Mouse (Mus musculus): Measurements from ENCODE around the gene Fam126a.

The Fam126a gene

GRCm38 (mm10) chr5:24030579-24030969 is at the start of gene Fam126a:
Gene Fam126a, minus strand, starts transcription at chr5:24030690.
- ChIA-PET CTCF (interaction anchor here in 3 of 4 experiments (0.6 to 1.1 kb wide), 3 partner anchors 45 to 404 kb away, joined by 3 read pairs; no protein-coding TSS in a partner anchor), POLR2A (interaction anchor here in 3 of 4 experiments (0.6 to 1.4 kb wide), 7 partner anchors 10 to 289 kb away, joined by 3 to 6 read pairs (median 4); no protein-coding TSS in a partner anchor)

DNA sequence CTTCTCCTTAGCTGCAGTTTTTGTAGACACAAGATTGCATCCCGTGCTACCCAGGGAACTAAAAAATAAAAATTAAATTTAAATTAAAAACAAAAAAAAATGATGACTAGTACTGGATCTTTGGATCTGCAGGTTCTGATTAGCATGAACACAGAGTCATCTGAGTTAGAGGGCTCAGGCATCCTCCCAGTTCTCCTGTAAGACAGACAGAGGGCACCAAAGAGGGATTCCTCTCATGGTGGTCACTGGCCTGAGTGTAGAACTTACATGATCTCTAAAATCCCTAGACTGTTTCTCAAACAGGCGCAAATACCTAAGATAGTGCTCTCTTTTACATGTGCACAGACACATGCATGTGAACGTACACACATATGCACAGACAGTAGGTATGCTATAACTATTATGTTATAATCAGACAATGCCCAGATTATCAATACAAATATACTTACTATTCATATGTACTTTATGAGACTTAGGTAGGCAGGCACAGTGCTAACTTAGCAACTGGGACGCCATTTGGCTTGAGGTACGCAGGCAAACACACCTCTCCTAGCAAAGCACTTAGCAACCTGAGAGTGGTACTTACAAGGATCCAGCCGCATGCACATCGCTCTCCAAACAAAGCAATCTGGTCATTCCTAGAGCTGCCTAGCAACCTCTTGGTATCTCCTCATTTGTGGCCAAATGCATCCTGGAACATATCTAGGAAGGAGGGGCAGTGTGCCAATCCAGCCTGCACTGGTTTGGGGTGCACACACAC is 48.1 kb upstream of the Fam126a start:
- ChIA-PET POLR2A (interaction anchor here in 1 of 4 experiments (1.1 kb wide), 1 partner anchor 217 kb away, joined by 3 read pairs; no protein-coding TSS in a partner anchor), CTCF (interaction anchor here in 3 of 4 experiments (0.7 to 1.9 kb wide), 3 partner anchors 26 to 188 kb away, joined by 3 to 4 read pairs (median 3); no protein-coding TSS in a partner anchor)

GRCm38 (mm10) chr5:24077739-24078306 is 47.3 kb upstream of the Fam126a start:
- ChIA-PET CTCF (interaction anchor here (0.6 to 1.9 kb wide), 17 partner anchors 12 to 405 kb away, joined by 3 to 16 read pairs (median 3); no protein-coding TSS in a partner anchor), POLR2A (interaction anchor here (0.6 to 1.3 kb wide), 12 partner anchors 10 to 1576 kb away, joined by 3 to 8 read pairs (median 4); partner anchors contain the start of gene Klhl7 (in 3 of the 4))

GRCm38 (mm10) chr5:24076986-24077718 is 46.7 kb upstream of the Fam126a start:
- ChIA-PET CTCF (interaction anchor here (0.6 to 1.9 kb wide), 16 partner anchors 11 to 405 kb away, joined by 3 to 16 read pairs (median 4); no protein-coding TSS in a partner anchor), POLR2A (interaction anchor here (0.6 to 1.3 kb wide), 12 partner anchors 9 to 1576 kb away, joined by 3 to 8 read pairs (median 4); partner anchors contain the start of gene Klhl7 (in 3 of the 4))

GRCm38 (mm10) chr5:24072031-24072430 is 41.5 kb upstream of the Fam126a start:
- CTCF ChIA-PET = interaction anchor here in 1 of 4 experiments (0.7 kb wide), 1 partner anchor 22 kb away, joined by 3 read pairs; no protein-coding TSS in a partner anchor
- POLR2A ChIA-PET = no interaction called here

- ChIA-PET CTCF (interaction anchor here in 1 of 4 experiments (0.6 kb wide), 1 partner anchor 11 kb away, joined by 4 read pairs; no protein-coding TSS in a partner anchor), POLR2A (no interaction called here)
These were observed 38.5 kb upstream of the Fam126a start for GRCm38 (mm10) chr5:24068955-24069354.

- CTCF ChIA-PET = interaction anchor here in 1 of 4 experiments (0.6 kb wide), 1 partner anchor 203 kb away, joined by 3 read pairs; no protein-coding TSS in a partner anchor
- POLR2A ChIA-PET = no interaction called here
These were observed 33.1 kb upstream of the Fam126a start for GRCm38 (mm10) chr5:24063545-24063944.

DNA sequence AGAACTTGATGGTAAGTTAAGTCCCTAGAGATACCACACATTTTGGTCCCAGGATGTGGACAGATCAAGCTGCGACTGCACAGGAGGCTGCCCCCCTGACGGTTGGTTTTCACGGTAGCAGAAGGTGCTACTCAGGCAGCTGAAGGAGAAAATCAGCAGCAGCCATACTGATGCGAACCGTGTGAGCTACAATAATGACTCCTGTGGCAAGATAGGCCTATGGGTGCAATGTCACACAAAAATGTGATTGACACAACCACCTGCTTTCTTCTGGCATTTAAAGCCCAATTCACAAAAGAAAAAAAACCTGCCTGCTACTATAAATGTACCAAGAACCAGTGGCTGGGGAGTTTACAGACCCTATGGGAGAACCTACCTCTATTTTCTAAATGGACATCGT is 32.5 kb upstream of the Fam126a start:
- ChIA-PET POLR2A (no interaction called here), CTCF (interaction anchor here in 1 of 4 experiments (0.6 kb wide), 1 partner anchor 204 kb away, joined by 3 read pairs; no protein-coding TSS in a partner anchor)

DNA sequence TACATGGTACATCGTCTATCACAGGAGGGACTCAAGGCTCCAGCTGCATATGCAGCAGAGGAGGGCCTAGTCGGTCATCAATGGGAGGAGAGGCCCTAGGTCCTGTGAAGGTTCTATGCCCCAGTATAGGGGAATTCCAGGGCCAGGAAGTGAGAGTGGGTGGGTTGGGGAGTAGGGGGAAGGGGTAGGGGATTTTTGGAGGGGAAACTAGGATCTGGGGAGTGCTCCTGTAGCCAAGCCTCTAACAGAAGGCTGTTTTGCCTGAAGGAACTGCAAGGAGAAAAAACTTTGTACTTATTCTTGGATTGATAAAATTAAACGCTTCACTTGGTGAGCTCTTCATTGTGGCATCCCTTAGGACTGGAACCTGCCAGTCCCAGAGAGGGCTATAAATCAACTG is 30.5 kb upstream of the Fam126a start:
- ChIA-PET CTCF (interaction anchor here in 1 of 4 experiments (1.1 kb wide), 1 partner anchor 204 kb away, joined by 3 read pairs; no protein-coding TSS in a partner anchor), POLR2A (interaction anchor here in 1 of 4 experiments (0.5 to 0.6 kb wide), 2 partner anchors 356 to 464 kb away, joined by 3 read pairs; no protein-coding TSS in a partner anchor)

DNA sequence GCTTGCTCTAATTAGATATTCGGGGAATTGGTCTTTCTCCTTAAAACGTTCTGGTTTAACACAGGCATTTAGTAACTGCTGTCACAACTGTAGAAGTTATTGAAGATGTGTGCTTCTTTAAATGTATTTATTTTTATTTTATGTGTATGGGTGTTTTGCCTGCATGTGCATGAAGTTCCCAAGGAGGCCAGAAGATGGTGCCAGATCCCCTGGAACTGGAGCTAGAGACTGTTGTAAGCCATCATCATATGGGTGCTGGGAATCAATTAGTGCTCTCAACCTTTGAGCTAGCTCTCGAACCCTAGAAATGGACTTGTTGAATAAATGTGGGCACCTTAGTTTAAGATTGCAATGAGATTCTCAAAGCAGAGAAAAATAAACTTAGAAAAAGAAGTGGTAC is 27.1 kb upstream of the Fam126a start:
- POLR2A ChIA-PET = interaction anchor here in 3 of 4 experiments (0.6 to 0.9 kb wide), 6 partner anchors 43 to 1040 kb away, joined by 3 to 5 read pairs (median 4); partner anchors contain the start of gene Klhl7 (in 1 of the 3)
- CTCF ChIA-PET = interaction anchor here (0.5 to 1.4 kb wide), 18 partner anchors 9 to 642 kb away, joined by 3 to 6 read pairs (median 4); no protein-coding TSS in a partner anchor

DNA sequence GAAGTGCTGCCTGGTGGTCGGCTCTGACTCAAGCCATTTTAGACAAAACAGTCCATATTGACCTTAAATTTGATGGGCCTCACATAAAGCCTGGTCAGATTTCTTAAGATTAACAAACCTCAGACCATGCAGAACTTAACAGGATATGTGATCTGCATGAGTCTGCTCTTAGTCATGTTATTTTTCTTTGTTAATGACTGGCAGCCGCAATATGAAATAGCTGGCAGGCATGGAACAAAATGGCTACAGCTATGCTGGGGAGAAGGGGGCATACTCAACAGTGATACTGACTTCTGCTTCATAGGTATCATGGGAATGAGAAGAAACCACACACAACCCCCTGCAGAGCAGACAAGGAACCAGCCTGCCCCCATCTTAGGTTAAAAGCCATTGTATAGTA is 26.4 kb upstream of the Fam126a start:
- ChIA-PET CTCF (interaction anchor here in 3 of 4 experiments (0.8 to 1.4 kb wide), 7 partner anchors 15 to 369 kb away, joined by 3 to 5 read pairs (median 4); no protein-coding TSS in a partner anchor), POLR2A (interaction anchor here in 1 of 4 experiments (0.9 kb wide), 1 partner anchor 43 kb away, joined by 3 read pairs; the partner anchor contains the start of gene Klhl7)

- ChIA-PET CTCF (interaction anchor here in 1 of 4 experiments (3.2 kb wide), 1 partner anchor 164 kb away, joined by 11 read pairs; no protein-coding TSS in a partner anchor), POLR2A (interaction anchor here in 1 of 4 experiments (0.7 kb wide), 1 partner anchor 10 kb away, joined by 3 read pairs; no protein-coding TSS in a partner anchor)
These were observed 23.9 kb upstream of the Fam126a start for GRCm38 (mm10) chr5:24054382-24054781.

DNA sequence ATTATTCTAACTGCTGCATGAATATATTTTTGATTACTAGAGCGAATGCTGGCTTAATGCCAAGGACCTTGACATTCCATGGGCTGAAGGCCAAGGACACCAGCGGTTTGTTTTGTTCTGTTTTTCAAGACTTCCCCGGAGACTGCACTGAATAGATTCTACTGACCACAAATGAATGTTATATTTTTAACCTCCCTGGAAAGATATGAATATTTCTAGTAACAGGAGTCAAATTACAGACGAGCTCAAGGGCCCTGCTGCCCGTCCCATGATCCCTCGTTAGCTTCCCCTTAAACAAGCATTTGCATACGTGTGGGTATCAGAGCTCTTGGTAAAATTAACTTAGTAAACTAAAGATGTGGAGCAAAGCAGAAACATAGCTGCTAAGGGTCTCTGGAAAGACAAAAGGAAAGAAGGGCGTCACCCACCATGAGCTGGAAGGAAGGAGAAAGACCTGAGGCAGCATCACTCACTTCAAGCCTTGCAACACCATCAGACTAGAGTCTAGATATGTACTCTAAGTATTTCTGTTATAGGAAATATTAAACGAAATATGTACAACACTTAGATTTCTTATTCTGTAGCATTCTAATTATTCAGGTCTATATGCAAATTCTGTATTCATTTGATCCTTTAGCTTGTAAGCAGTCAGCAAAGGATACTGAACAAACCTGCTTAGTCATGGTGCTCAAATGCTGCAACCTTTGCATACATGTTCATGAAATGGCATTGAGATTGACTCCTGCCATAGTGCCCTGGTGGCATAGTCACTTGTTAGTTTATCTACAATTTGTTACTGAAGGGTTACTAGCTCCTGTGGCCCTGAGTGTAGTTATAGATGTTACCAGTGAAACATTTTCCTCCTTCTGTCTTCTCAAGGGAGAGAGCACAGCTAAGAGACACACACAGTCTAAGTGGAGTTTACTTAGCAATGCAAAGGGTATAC is 23.0 kb upstream of the Fam126a start:
- CTCF ChIA-PET = interaction anchor here in 2 of 4 experiments (0.8 to 3.2 kb wide), 3 partner anchors 24 to 419 kb away, joined by 3 to 11 read pairs (median 3); no protein-coding TSS in a partner anchor
- POLR2A ChIA-PET = interaction anchor here in 2 of 4 experiments (0.6 to 3.0 kb wide), 4 partner anchors 11 to 54 kb away, joined by 4 to 13 read pairs (median 6); no protein-coding TSS in a partner anchor

- ChIA-PET POLR2A (interaction anchor here in 3 of 4 experiments (0.6 to 3.0 kb wide), 13 partner anchors 10 to 1616 kb away, joined by 3 to 13 read pairs (median 3); partner anchors contain the start of genes Tmub1 (in 1 of the 3) and Tomm7 (in 1 of the 3)), CTCF (interaction anchor here in 3 of 4 experiments (0.5 to 1.2 kb wide), 5 partner anchors 25 to 373 kb away, joined by 3 to 4 read pairs (median 3); no protein-coding TSS in a partner anchor)
These were observed 21.5 kb upstream of the Fam126a start for GRCm38 (mm10) chr5:24051755-24052675.

GRCm38 (mm10) chr5:24047821-24048220 is 17.3 kb upstream of the Fam126a start:
- CTCF ChIA-PET = interaction anchor here in 1 of 4 experiments (1.0 kb wide), 1 partner anchor 10 kb away, joined by 4 read pairs; no protein-coding TSS in a partner anchor

More at GRCm38 (mm10) chr5:24047821-24048220, 17.3 kb upstream of the Fam126a start:
- POLR2A ChIA-PET = interaction anchor here in 2 of 4 experiments (0.5 to 1.8 kb wide), 2 partner anchors 14 to 272 kb away, joined by 3 to 4 read pairs; no protein-coding TSS in a partner anchor
